Mouse (Mus musculus) activated CD4-positive, CD25-positive, alpha-beta regulatory T cell, adult 9 weeks (primary cell): ENCODE measurements around the gene Ccdc152. TPM values are rescaled to one million over a fixed set of nuclear protein-coding genes. Genes with fewer than 3 reads are reported as not detected.

Experiments used
- polyA plus RNA-seq: library from polyadenylated mRNA; unstranded; fragments of 100-300 nt; shearing (Covaris generic); gene quantifications from one replicate; pipeline ENCODE4 v1.2.1, GENCODE M21; 2017

The Ccdc152 gene
- polyA plus RNA-seq: 0.22 TPM

GRCm38 (mm10) chr15:3303426-3303825 lies at the start of gene Ccdc152:
TSS of gene Ccdc152 (minus strand) at chr15:3303526.

GRCm38 (mm10) chr15:3268247-3268646 lies 35.1 kb downstream of the Ccdc152 start, which contains the start of gene Selenop:
TSS of gene Selenop (plus strand) at chr15:3268547.

Other genes with a start within 250 kb of the Ccdc152 start
- 201 TPM for gene Selenop, start 35.0 kb downstream of the Ccdc152 start, polyA plus RNA-seq